Mouse (Mus musculus): ENCODE results near the gene Rrbp1. TPM values are rescaled to one million over a fixed set of nuclear protein-coding genes. Genes with fewer than 3 reads are reported as not detected.

Rrbp1 gene
- total and polyA plus RNA-seq, 3 experiments: 56.7 to 128 (median 127) TPM

GRCm38 (mm10) chr2:143932340-143932873, 78.7 kb downstream of the Rrbp1 start:
- Histone ChIP-seq H3K27ac (ENCODE audit: control insufficient read depth, low read depth, low read length) (no peak overlapping the region), H3K27me3 (ENCODE audit: control insufficient read depth in 1 of 2, insufficient read depth in 2 of 2, low read length in 2 of 2) (no peaks in the 10 kb centered on the region)

GRCm38 (mm10) chr2:143929607-143930311, 81.3 kb downstream of the Rrbp1 start:
- Histone ChIP-seq H3K4me1 (ENCODE audit: control insufficient read depth in 1 of 2, insufficient read depth in 2 of 2, low read length in 2 of 2) (no peaks in the 10 kb centered on the region), H3K9me3 (replicated peaks; ENCODE audit: insufficient read depth, low read length) (no peaks in the 10 kb centered on the region), H3K27ac (ENCODE audit: control insufficient read depth, low read depth, low read length) (no peak overlapping the region), H3K36me3 (ENCODE audit: control insufficient read depth in 1 of 2, insufficient read depth in 2 of 2, low read length in 2 of 2) (no peaks in the 10 kb centered on the region), H3K9ac (ENCODE audit: control insufficient read depth, low read depth, low read length, poor library complexity, severe bottlenecking) (no peak overlapping the region), H3K4me3 (ENCODE audit: control insufficient read depth in 1 of 2, insufficient read depth in 1 of 2, low read depth in 2 of 2, low read length in 2 of 2) (no peak overlapping the region), H3K27me3 (ENCODE audit: control insufficient read depth in 1 of 2, insufficient read depth in 2 of 2, low read length in 2 of 2) (no peaks in the 10 kb centered on the region), H3K79me2 (ENCODE audit: control insufficient read depth, insufficient read depth, low read length, poor library complexity) (peaks cover 18% of the 10 kb centered on the region)
- no peak for TF ChIP-seq ETS1 (IDR thresholded peaks at IDR 0.05; ENCODE audit: low read depth, low read length)
- TF ChIP-seq MAFK (IDR thresholded peaks at IDR 0.05; ENCODE audit: borderline replicate concordance, low read depth, low read length): no peak
- no peak for TF ChIP-seq POLR2AphosphoS5 (IDR thresholded peaks at IDR 0.05; ENCODE audit: borderline replicate concordance, low read depth, low read length)
- no peak for TF ChIP-seq RAD21 (IDR thresholded peaks at IDR 0.05; ENCODE audit: low read depth, low read length)
- no peak for DNase-seq (ENCODE audit: low read depth, low spot score)

More at GRCm38 (mm10) chr2:143932340-143932873, 78.7 kb downstream of the Rrbp1 start:
- H3K9ac ChIP-seq (ENCODE audit: control insufficient read depth, low read depth, low read length, poor library complexity, severe bottlenecking): no peak overlapping the region
- no peaks in the 10 kb centered on the region for H3K9me3 ChIP-seq (replicated peaks; ENCODE audit: insufficient read depth, low read length)
- no peaks in the 10 kb centered on the region for H3K4me1 ChIP-seq (ENCODE audit: control insufficient read depth in 1 of 2, insufficient read depth in 2 of 2, low read length in 2 of 2)
- no peak for TF ChIP-seq MYB (IDR thresholded peaks at IDR 0.05; ENCODE audit: low read depth, low read length)
- TF ChIP-seq ZKSCAN1 (IDR thresholded peaks at IDR 0.05; ENCODE audit: low read depth, low read length): no peak
- TF ChIP-seq BHLHE40 (IDR thresholded peaks at IDR 0.05; ENCODE audit: borderline replicate concordance, low read depth, low read length): no peak
- no peak for TF ChIP-seq RCOR1 (IDR thresholded peaks at IDR 0.05; ENCODE audit: low read depth, low read length)
- TF ChIP-seq GABPA (IDR thresholded peaks at IDR 0.05; ENCODE audit: low read depth, low read length): no peak
- TF ChIP-seq HCFC1 (IDR thresholded peaks at IDR 0.05; ENCODE audit: low read depth, low read length): no peak
- no peak for TF ChIP-seq MYC (IDR thresholded peaks at IDR 0.05; ENCODE audit: low read depth, low read length)
- TF ChIP-seq SMC3 (IDR thresholded peaks at IDR 0.05; ENCODE audit: low read depth, low read length): no peak
- TF ChIP-seq MXI1 (IDR thresholded peaks at IDR 0.05; ENCODE audit: low read depth, low read length): no peak
- TF ChIP-seq MAX (IDR thresholded peaks at IDR 0.05; ENCODE audit: low read length): no peak
- no peak for TF ChIP-seq MAFK (IDR thresholded peaks at IDR 0.05; ENCODE audit: borderline replicate concordance, low read depth, low read length)
- TF ChIP-seq MEF2A (IDR thresholded peaks at IDR 0.05; ENCODE audit: extremely low read depth, insufficient replicate concordance, low read depth, low read length, poor library complexity, severe bottlenecking): no peak
- no peak for TF ChIP-seq POLR2AphosphoS2 (IDR thresholded peaks at IDR 0.05; ENCODE audit: low read length)
- TF ChIP-seq POLR2A (IDR thresholded peaks at IDR 0.05; ENCODE audit: control insufficient read depth in 1 of 2, insufficient read depth in 1 of 2, low read depth in 1 of 2, low read length in 2 of 2, poor library complexity in 1 of 2): no peak
- no peak for TF ChIP-seq POLR2AphosphoS5 (IDR thresholded peaks at IDR 0.05; ENCODE audit: borderline replicate concordance, low read depth, low read length)
- no peak for TF ChIP-seq ZMIZ1 (IDR thresholded peaks at IDR 0.05; ENCODE audit: low read depth, low read length)
- H3K79me2 ChIP-seq (ENCODE audit: control insufficient read depth, insufficient read depth, low read length, poor library complexity): peaks cover 20% of the 10 kb centered on the region
- no peak for DNase-seq (ENCODE audit: low read depth, low spot score)
- H3K36me3 ChIP-seq (ENCODE audit: control insufficient read depth in 1 of 2, insufficient read depth in 2 of 2, low read length in 2 of 2): no peaks in the 10 kb centered on the region
- no peak overlapping the region for H3K4me3 ChIP-seq (ENCODE audit: control insufficient read depth in 1 of 2, insufficient read depth in 1 of 2, low read depth in 2 of 2, low read length in 2 of 2)
